Mouse (Mus musculus): Measurements from ENCODE around the gene Endov. TPM values are rescaled to one million over a fixed set of nuclear protein-coding genes. Genes with fewer than 3 reads are reported as not detected.

Gene Endov
- polyA plus RNA-seq, 1 experiment: 7.7 TPM

DNA sequence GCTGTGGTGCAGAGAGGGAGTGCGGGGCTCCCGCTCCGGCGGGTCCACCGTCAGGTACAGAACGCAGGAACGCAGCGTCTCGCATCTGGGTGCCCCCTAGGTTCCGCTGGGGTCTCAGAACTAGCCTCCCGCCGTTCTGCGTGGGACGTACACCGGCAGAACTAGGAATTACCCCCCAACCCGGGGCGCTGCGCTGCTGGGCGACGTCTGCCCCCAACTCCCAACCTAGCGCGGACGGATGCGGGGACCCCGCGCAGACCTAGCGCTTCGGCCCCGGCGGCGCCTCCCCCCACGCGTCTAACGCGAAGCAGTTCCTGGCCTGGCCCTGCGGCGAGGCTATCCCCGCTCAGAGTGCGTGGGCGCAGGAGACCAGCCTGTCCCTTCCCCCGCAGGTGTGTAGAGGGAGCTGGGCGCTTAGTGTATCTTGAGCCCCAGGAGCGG, 58.2 kb downstream of the Endov start:
- Histone ChIP-seq H3K4me3 (ENCODE audit: low read depth, low read length) (peak overlapping the region; percentile 49), H3K27ac (ENCODE audit: insufficient read depth, low read length) (no peak overlapping the region), H3K27me3 (ENCODE audit: control insufficient read depth, insufficient read depth, low read length, poor library complexity, severe bottlenecking) (peaks cover 35% of the 10 kb centered on the region), H3K9ac (ENCODE audit: low read depth, poor library complexity, severe bottlenecking) (peak overlapping the region; percentile 43), H3K36me3 (ENCODE audit: control insufficient read depth, insufficient read depth, low read length, poor library complexity, severe bottlenecking) (no peaks in the 10 kb centered on the region), H3K4me1 (ENCODE audit: control insufficient read depth, insufficient read depth, low read length) (no peaks in the 10 kb centered on the region), H3K9me3 (replicated peaks; ENCODE audit: control insufficient read depth, insufficient read depth, low read length, poor library complexity, severe bottlenecking) (no peaks in the 10 kb centered on the region)
- TF ChIP-seq CTCF (IDR thresholded peaks at IDR 0.05; ENCODE audit: low read depth, low read length): no peak
- no peak for TF ChIP-seq EP300 (IDR thresholded peaks at IDR 0.05; ENCODE audit: insufficient read depth, low read depth, low read length)

DNA sequence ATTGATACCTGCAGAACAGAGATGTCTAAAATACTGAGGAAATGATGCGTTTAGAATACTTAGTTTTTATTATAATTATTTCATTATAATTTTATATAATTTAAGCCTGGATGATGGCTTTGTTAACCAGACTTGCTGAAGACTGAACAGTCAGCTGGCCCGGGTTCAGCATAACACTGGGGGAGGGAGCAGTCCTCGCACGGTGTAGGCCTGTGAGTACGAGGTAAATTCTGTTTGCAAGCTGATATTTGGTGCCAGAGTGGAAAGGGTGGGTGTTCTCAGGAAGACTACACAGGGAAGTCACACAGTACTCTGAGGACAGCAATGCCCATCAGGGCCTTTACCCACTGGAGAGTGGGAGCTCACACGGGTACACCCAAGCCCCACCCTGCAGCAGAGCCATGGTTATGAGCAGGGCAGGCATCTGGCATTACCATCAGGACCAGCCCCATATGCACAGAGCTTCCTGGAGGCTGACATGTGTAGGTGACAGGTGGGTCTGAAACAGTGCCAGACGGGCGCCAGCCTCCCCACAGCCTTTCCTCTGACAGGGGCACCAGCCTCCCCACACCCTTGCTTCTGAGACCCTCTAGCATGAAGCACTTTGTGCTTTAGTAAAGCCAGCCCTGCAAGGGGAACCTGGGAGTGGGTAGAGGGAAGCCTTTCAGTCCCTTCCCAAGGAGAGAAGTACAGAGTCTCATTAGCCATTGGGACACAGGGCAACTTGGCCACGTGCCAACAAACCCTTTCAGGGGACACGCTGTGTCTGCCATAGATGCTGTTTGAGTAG, 59.6 kb downstream of the Endov start:
- H3K27me3 ChIP-seq (ENCODE audit: control insufficient read depth, insufficient read depth, low read length, poor library complexity, severe bottlenecking): peaks cover 35% of the 10 kb centered on the region
- no peak overlapping the region for H3K9ac ChIP-seq (ENCODE audit: low read depth, poor library complexity, severe bottlenecking)
- H3K4me3 ChIP-seq (ENCODE audit: low read depth, low read length): no peak overlapping the region
- H3K36me3 ChIP-seq (ENCODE audit: control insufficient read depth, insufficient read depth, low read length, poor library complexity, severe bottlenecking): no peaks in the 10 kb centered on the region
- no peaks in the 10 kb centered on the region for H3K4me1 ChIP-seq (ENCODE audit: control insufficient read depth, insufficient read depth, low read length)
- no peaks in the 10 kb centered on the region for H3K9me3 ChIP-seq (replicated peaks; ENCODE audit: control insufficient read depth, insufficient read depth, low read length, poor library complexity, severe bottlenecking)
- no peak overlapping the region for H3K27ac ChIP-seq (ENCODE audit: insufficient read depth, low read length)
- TF ChIP-seq EP300 (IDR thresholded peaks at IDR 0.05; ENCODE audit: insufficient read depth, low read depth, low read length): no peak
- TF ChIP-seq CTCF (IDR thresholded peaks at IDR 0.05; ENCODE audit: low read depth, low read length): no peak
- TF ChIP-seq POLR2A (IDR thresholded peaks at IDR 0.05; ENCODE audit: insufficient read depth, low read length): no peak

DNA sequence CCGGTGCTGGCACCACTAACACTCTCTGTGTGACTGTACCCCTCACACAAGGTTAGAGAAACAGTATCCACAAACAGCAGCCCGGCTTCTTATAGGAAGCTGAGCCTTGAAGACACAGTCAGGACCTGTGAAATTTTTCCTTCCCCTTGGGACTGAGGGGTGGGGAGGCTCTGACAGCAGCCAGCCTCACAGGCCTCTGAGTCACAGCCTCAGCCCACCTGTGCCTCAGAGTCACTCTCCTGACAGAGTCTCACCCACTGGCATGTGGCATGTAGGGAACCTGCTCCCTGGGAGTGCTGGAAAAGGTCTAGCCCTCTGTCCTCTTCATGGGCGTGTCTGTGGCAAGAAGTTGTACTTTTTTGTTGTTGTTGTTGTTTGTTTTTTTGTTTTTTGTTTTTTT, 60.3 kb downstream of the Endov start:
- H3K9me3 ChIP-seq (replicated peaks; ENCODE audit: control insufficient read depth, insufficient read depth, low read length, poor library complexity, severe bottlenecking): no peaks in the 10 kb centered on the region
- H3K27ac ChIP-seq (ENCODE audit: insufficient read depth, low read length): no peak overlapping the region
- TF ChIP-seq EP300 (IDR thresholded peaks at IDR 0.05; ENCODE audit: insufficient read depth, low read depth, low read length) (no peak), POLR2A (IDR thresholded peaks at IDR 0.05; ENCODE audit: insufficient read depth, low read length) (no peak), CTCF (IDR thresholded peaks at IDR 0.05; ENCODE audit: low read depth, low read length) (no peak)
- H3K4me1 ChIP-seq (ENCODE audit: control insufficient read depth, insufficient read depth, low read length): no peaks in the 10 kb centered on the region
- H3K36me3 ChIP-seq (ENCODE audit: control insufficient read depth, insufficient read depth, low read length, poor library complexity, severe bottlenecking): no peaks in the 10 kb centered on the region
- H3K9ac ChIP-seq (ENCODE audit: low read depth, poor library complexity, severe bottlenecking): no peak overlapping the region
- H3K4me3 ChIP-seq (ENCODE audit: low read depth, low read length): no peak overlapping the region
- peaks cover 31% of the 10 kb centered on the region for H3K27me3 ChIP-seq (ENCODE audit: control insufficient read depth, insufficient read depth, low read length, poor library complexity, severe bottlenecking)

DNA sequence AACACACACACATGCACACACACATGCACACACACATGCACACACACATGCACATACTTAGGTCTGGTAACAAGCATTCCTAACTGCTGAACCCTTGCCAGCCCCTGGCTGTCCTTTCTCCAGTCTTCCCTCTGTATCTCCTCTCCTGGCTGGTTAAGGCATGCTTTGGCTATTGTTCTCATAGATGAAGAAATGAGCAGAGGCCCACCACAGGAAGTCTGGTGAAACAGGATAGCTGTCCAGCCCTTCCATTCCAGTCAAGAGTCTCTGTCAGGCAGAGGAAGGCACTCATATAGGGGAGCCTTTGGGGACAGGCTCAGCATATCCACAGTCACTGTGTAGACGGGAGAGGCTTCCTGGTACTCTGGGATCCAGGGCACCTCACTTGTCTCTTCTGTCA, 61.2 kb downstream of the Endov start:
- H3K36me3 ChIP-seq (ENCODE audit: control insufficient read depth, insufficient read depth, low read length, poor library complexity, severe bottlenecking): no peaks in the 10 kb centered on the region
- H3K9me3 ChIP-seq (replicated peaks; ENCODE audit: control insufficient read depth, insufficient read depth, low read length, poor library complexity, severe bottlenecking): no peaks in the 10 kb centered on the region
- H3K27ac ChIP-seq (ENCODE audit: insufficient read depth, low read length): no peak overlapping the region
- H3K27me3 ChIP-seq (ENCODE audit: control insufficient read depth, insufficient read depth, low read length, poor library complexity, severe bottlenecking): peaks cover 23% of the 10 kb centered on the region
- no peaks in the 10 kb centered on the region for H3K4me1 ChIP-seq (ENCODE audit: control insufficient read depth, insufficient read depth, low read length)
- TF ChIP-seq POLR2A (IDR thresholded peaks at IDR 0.05; ENCODE audit: insufficient read depth, low read length) (no peak), EP300 (IDR thresholded peaks at IDR 0.05; ENCODE audit: insufficient read depth, low read depth, low read length) (no peak), CTCF (IDR thresholded peaks at IDR 0.05; ENCODE audit: low read depth, low read length) (no peak)
- H3K4me3 ChIP-seq (ENCODE audit: low read depth, low read length): no peak overlapping the region
- no peak overlapping the region for H3K9ac ChIP-seq (ENCODE audit: low read depth, poor library complexity, severe bottlenecking)

DNA sequence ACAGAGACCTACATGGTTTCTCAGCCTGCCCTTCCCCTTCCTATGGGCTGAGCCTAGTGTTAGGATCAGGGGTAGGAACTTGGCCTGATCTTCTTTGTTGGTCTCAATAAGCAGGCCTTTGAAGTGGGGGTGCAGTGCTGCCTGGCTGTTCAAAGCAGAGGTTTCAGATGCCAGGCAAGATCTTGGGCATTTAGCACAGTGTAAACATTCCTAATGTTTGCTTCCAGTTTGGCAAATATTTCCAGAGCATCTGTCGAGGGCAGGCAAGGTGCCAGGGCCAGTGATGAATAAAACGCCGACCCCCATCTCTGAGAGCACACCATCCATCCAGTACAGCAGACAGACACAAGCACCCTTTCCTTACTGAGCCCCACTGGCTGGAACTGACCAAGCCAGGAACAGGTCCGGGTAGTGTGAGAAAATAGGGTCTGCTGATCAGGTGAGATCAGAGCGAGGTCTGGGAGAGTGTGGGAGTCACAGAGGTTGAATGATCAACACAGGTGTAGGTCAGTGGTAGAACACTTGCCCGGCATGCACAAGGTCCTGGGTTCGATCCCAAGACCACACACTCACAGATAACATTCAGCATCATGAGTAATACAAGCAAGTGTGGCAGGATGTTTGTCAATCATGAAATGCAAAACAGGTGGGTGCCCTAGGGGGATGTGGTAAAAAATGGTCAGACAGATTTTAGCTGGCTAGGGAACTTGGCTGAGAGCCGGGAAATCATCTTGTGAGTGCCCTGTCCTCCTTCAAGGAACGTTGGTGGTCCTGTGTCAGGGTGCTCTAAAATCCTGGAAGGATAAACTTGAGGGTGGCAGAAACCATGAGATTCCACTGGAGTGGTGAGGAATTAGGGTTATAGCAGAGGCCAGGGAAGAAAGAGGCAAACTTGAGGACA, 62.0 kb downstream of the Endov start:
- H3K9me3 ChIP-seq (replicated peaks; ENCODE audit: control insufficient read depth, insufficient read depth, low read length, poor library complexity, severe bottlenecking): no peaks in the 10 kb centered on the region
- H3K4me3 ChIP-seq (ENCODE audit: low read depth, low read length): no peak overlapping the region
- H3K9ac ChIP-seq (ENCODE audit: low read depth, poor library complexity, severe bottlenecking): no peak overlapping the region
- TF ChIP-seq EP300 (IDR thresholded peaks at IDR 0.05; ENCODE audit: insufficient read depth, low read depth, low read length): no peak
- TF ChIP-seq CTCF (IDR thresholded peaks at IDR 0.05; ENCODE audit: low read depth, low read length): no peak
- TF ChIP-seq POLR2A (IDR thresholded peaks at IDR 0.05; ENCODE audit: insufficient read depth, low read length): no peak
- no peaks in the 10 kb centered on the region for H3K4me1 ChIP-seq (ENCODE audit: control insufficient read depth, insufficient read depth, low read length)
- no peak overlapping the region for H3K27ac ChIP-seq (ENCODE audit: insufficient read depth, low read length)
- no peaks in the 10 kb centered on the region for H3K36me3 ChIP-seq (ENCODE audit: control insufficient read depth, insufficient read depth, low read length, poor library complexity, severe bottlenecking)
- H3K27me3 ChIP-seq (ENCODE audit: control insufficient read depth, insufficient read depth, low read length, poor library complexity, severe bottlenecking): peaks cover 15% of the 10 kb centered on the region

DNA sequence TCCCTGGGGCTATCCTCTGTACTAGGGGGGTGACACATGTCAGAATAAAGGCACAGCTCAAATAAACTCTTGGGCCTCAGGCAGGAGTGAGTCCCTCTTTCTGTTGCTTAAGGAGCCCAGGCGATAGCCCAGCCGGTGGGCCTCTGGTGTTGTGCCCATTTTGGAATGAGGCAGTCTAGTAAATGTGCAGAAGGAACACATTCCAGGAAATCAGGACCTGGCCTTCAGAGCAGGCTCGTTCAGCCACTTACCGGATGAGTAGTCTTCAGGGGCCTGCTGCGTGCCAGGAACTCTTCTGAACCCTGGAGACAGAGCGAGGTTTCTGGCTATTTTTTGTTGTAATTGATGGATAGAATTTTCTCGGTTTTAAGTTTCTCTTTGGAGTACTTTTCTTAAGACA, 63.6 kb downstream of the Endov start:
- Histone ChIP-seq H3K4me1 (ENCODE audit: control insufficient read depth, insufficient read depth, low read length) (no peaks in the 10 kb centered on the region), H3K9me3 (replicated peaks; ENCODE audit: control insufficient read depth, insufficient read depth, low read length, poor library complexity, severe bottlenecking) (no peaks in the 10 kb centered on the region), H3K9ac (ENCODE audit: low read depth, poor library complexity, severe bottlenecking) (no peak overlapping the region)

More for the DNA sequence above, 63.6 kb downstream of the Endov start:
- no peak overlapping the region for H3K27ac ChIP-seq (ENCODE audit: insufficient read depth, low read length)
- H3K4me3 ChIP-seq (ENCODE audit: low read depth, low read length): no peak overlapping the region
- no peak for TF ChIP-seq POLR2A (IDR thresholded peaks at IDR 0.05; ENCODE audit: insufficient read depth, low read length)
- TF ChIP-seq CTCF (IDR thresholded peaks at IDR 0.05; ENCODE audit: low read depth, low read length): no peak
- TF ChIP-seq EP300 (IDR thresholded peaks at IDR 0.05; ENCODE audit: insufficient read depth, low read depth, low read length): no peak
- H3K27me3 ChIP-seq (ENCODE audit: control insufficient read depth, insufficient read depth, low read length, poor library complexity, severe bottlenecking): no peaks in the 10 kb centered on the region
- no peaks in the 10 kb centered on the region for H3K36me3 ChIP-seq (ENCODE audit: control insufficient read depth, insufficient read depth, low read length, poor library complexity, severe bottlenecking)
